Mouse (Mus musculus): ENCODE measurements at regions not wholly inside any gene's neighbourhood (a gene's known extent, or its start where the extent isn't known, plus 50 kb on each side); places are given as distances from the start of the nearest gene placed in this dataset.

- no peak for DNase-seq
Measured at GRCm38 (mm10) chr13:111941946-111942345, 133.2 kb upstream of the Map3k1 start.

GRCm38 (mm10) chr13:111943392-111944088, 134.7 kb upstream of the Map3k1 start:
- no peak for DNase-seq

DNA sequence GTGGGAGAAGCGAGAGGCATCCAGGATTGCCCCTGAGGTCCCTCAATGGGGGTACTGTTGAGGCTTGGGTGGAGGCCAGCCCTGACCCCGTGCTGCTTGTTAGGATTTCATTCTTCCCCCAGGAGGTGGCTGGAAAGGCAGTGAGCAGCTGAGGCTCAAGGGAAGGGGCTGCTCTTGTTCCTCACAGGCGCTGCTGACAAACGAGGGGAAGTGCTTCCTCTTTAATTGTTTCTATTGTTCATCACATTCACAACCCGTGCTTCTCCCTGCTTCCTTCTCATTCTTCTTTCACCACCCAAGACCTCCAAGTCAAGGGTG, 135.3 kb upstream of the Map3k1 start:
- DNase-seq = no peak

DNA sequence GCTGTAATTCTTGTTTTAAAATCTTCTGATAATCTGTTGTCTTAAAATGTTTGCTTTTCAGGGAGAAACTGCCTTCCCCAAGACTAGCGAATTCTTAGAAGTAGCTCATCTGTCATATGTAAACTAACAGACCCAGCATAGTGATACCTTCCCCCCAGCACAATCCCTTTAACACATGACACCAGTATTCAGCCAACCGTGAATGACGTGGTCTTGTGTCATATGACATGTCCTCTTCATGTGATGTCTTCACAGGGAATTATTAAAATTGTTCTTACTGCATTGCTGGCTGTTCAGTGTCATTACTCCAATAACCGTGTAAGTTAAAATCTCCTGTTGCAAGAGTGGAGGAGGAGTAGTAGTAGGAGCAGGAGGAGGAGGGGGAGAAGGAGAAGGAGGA, 137.5 kb upstream of the Map3k1 start:
- DNase-seq = no peak

DNA sequence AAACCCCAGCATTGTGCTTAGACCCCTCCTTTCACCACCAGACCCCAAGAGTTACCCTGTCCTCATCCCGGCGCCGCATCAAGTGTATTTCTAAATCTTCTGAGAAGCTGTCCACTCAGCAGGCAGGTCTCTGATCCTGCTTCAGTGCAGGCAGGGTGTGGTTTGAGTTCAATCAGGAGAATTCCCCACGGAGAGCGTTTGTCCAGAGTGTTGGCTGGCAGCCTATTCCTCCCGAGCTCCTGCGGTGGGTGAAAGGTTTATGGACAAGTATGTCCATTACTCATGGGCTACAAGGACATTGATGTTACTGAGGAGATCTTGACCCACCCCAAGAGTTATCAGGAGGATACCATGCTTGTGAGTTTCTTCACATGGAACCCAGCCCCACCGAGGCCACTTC, 138.0 kb upstream of the Map3k1 start:
- DNase-seq = no peak

DNA sequence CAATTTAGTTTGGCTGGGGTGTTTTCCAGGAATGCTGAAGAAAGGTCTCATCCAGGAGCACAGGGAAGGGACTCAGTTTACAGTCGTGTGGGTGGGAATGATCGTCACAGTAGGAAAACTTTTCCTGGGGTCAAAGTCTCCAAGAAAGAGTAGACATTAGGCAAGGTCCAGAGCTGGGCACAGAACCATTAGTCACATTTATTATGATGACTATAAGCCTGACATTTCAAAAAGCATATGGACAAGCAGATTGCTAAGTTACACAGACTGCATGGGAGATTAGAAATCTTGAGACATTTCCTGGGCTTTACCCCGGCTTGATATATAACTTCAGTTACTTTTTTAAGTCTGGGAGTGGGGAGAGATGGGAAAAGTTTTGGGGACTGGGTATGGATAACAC, 139.6 kb upstream of the Map3k1 start:
- DNase-seq = no peak

DNA sequence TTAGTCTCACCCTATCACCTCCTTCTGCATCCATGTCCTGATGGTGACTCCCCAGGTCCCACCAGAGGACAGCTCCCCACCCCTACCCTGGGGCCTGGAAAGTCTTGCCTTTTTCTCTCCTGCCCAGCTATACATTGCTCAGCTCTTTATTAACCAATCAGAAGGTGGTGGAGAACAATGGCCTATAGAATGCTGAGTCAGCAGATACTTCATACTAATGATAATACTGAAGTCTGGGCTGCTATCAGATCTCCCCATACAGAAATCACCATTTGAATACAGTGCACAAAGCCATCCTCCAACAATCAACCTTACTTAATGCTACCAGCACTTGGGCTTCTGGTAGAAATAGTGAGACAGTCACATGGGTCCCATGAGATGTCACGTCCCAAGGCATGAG, 141.2 kb upstream of the Map3k1 start:
- DNase-seq = no peak

GRCm38 (mm10) chr13:111953860-111954519, 145.2 kb upstream of the Map3k1 start:
- no peak for DNase-seq

GRCm38 (mm10) chr13:111954520-111954884, 145.7 kb upstream of the Map3k1 start:
- DNase-seq = no peak

- DNase-seq = no peak
Measured at GRCm38 (mm10) chr13:111957118-111957517, 148.3 kb upstream of the Map3k1 start.

DNA sequence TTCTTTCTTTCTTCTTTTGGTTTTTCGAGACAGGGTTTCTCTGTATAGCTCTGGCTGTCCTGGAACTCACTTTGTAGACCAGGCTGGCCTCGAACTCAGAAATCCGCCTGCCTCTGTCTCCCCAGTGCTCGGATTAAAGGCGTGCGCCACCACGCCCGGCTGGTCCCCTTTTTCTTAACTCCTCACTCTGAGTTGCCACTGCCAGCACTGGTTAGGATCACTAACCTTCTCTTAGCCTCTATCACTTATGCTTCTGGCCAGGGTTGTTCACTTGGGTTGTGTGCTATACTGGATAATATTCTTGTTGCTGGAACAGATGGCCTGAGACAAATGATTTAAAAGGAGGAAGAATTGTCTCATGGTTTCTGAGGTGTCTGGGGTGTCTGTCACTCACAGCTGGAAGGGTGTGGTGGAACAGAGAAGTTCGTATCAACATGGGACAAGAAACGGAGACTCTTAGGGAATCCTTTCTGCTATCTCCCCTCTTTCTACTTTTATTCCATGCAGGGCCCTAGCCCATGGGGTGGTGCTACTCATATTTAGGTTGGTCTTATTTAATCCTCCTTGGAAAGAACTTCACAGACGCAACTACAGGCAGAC, 149.0 kb upstream of the Map3k1 start:
- DNase-seq = no peak

GRCm38 (mm10) chr13:111958421-111958820, 149.6 kb upstream of the Map3k1 start:
- DNase-seq = no peak

DNA sequence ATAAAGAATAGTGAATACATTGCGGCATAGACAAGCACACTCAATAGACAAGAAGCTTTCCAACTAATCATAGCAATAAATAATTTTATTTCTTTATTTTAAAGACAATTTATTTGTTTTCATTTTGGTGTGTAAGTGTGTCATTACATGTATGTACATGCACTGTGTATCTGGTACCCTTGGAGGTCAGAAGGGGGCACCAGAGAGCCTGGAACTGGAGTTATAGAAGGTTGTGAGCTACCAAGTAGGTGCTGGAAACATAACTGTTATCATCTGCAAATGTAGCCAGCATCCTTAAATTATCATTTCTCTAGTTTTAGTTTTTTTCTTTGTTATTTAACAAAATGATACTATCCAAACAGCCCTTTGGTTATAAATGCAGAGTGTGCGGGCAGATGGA, 151.2 kb upstream of the Map3k1 start:
- no peak for DNase-seq

- DNase-seq = no peak
Measured at GRCm38 (mm10) chr13:111961423-111961822, 152.6 kb upstream of the Map3k1 start.

- no peak for DNase-seq
Measured at GRCm38 (mm10) chr13:111962155-111962554, 153.4 kb upstream of the Map3k1 start.

- DNase-seq = no peak
Measured at GRCm38 (mm10) chr13:111966113-111966512, 157.3 kb upstream of the Map3k1 start.

DNA sequence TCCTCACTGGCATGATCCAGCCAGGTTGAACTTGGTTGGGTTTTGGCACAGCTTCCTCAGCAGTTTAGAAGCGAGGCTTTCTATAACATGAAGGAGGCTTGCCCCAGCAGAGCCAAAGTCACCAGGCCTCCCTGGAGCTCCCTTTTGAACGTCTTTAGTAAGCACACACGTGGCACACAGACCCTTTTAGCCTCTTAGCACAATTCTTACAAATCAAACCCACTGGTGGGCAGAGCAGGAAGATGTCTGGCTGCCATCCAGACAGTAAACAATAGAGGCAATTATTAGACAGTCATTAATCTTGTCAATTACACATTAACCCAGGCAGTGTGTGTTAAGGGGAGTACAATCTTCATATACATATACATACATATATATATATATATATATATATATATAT, 157.8 kb upstream of the Map3k1 start:
- no peak for DNase-seq

- no peak for DNase-seq
Measured at GRCm38 (mm10) chr13:111968197-111968596, 159.4 kb upstream of the Map3k1 start.

GRCm38 (mm10) chr13:111974282-111974681, 165.5 kb upstream of the Map3k1 start:
- no peak for DNase-seq

- no peak for DNase-seq
Measured at GRCm38 (mm10) chr13:111975549-111975948, 166.8 kb upstream of the Map3k1 start.

GRCm38 (mm10) chr13:111977769-111978674, 169.2 kb upstream of the Map3k1 start:
- DNase-seq = no peak

DNA sequence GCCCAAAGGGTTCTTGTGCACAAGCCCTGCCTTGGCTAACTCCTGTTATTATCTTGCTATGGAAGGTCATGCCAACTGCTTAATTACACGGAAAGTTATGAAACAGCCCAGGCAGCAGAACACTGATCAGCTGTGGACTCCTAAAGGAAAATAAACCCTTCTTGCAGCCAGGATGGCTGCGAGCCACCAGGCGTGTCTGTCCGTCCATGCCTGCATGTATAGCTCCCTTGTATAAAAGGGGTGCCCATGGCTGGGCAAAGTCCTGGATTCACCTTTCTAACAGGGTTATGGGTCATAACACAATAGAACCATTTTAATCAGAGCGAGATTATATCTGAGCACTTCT, 169.9 kb upstream of the Map3k1 start:
- DNase-seq = no peak

DNA sequence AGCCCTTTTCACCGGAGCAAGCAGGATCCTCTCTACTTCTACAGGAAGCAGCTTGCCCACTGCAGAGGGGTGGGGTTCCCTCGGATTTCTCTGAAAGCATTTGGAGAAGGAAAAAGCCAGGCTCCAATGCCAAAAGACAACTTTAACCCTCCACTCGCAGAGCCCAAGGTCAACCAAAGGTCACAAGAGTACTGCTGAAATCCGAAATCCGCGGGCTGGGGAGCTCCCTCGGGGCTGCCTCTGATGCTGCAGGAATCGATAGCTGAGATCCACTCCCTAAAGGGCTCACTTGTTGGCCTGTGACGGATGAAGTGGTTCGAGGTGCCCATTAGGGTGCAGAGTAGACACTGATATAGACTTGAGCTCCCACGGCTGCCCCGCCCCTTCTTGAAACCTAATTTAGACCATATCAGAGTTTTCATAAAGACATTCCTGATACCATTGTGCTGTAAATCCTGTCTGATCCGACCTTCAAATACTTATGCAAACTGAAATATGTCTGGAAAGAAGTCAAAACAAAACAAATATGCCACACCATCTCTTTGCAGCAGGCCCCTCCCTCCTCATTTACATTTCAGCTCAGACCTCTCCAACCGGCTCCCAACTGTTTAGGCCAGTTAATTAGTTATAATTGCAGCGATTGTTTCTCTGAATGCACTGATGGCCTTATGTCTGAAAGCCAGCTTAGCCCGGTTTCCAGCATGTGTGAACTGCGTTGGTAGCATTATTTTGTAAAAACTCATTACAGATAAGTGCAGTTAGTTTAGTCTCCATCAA, 170.8 kb upstream of the Map3k1 start:
- no peak for DNase-seq

Measured in cerebellum, adult 11 months (tissue).